Mouse (Mus musculus) adrenal gland, adult 18-20 months (tissue): ENCODE results near the gene Dhx38. TPM values are rescaled to one million over a fixed set of nuclear protein-coding genes. Genes with fewer than 3 reads are reported as not detected.

Experiments used
- DNase-seq, 2 experiments: peaks; one replicate each; pipeline ENCODE4 v3.0.0; 2021 to 2022; ENCODE audit warnings: low spot score in 2 of 2
- total RNA-seq, 2 experiments: library from RNA; stranded (reverse); gene quantifications; 1 replicate in 1 of 2; 2 replicates in 1 of 2; pipeline ENCODE4 v1.2.3; 2021

Gene Dhx38
- total RNA-seq, 2 experiments from 2014 or later, result 22.4 to 24.7 TPM

- no peak for DNase-seq
Observed at GRCm38 (mm10) chr8:109563881-109564280, 1.8 kb downstream of the Dhx38 start.

DNA sequence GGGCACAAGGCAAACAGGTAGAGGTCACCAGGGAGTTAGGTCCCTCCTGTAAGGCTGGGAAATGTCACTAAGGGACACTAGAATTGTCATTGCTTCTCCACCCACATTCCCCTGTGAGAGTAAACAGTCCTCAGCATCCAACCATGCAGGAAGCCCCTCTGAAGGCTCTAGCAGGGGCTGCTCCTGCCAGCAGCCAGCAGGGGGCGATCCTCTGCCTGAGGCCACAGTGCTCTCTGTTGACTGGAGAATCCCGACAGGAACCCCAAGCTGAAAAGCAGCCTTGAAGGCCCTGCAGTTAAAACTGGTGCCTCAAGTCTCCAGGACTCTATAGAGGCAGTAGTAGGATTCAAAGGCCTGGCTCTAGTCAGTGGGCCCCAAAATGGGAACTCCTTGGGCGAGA is 14.0 kb downstream of the Dhx38 start:
- DNase-seq, result no peak

DNA sequence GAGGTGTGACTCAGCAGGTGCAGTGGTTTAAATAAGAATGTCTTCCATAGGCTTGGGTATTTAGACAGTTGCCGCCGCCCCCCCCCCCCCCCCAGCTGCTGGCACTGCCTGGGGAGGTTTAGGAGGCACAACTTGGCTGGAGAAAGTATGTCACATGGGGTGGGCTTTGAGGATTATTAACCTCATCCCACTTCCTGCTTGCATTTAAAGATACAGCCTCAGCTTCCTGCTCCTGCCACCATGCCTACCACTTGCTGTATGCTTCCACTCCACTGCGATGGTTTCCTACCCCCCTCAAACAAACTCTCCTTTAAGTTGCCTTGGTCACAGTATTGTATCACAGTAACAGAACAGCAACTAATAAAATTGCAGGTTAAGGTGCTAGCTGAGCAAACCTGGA is 21.6 kb downstream of the Dhx38 start:
- DNase-seq, result no peak

DNA sequence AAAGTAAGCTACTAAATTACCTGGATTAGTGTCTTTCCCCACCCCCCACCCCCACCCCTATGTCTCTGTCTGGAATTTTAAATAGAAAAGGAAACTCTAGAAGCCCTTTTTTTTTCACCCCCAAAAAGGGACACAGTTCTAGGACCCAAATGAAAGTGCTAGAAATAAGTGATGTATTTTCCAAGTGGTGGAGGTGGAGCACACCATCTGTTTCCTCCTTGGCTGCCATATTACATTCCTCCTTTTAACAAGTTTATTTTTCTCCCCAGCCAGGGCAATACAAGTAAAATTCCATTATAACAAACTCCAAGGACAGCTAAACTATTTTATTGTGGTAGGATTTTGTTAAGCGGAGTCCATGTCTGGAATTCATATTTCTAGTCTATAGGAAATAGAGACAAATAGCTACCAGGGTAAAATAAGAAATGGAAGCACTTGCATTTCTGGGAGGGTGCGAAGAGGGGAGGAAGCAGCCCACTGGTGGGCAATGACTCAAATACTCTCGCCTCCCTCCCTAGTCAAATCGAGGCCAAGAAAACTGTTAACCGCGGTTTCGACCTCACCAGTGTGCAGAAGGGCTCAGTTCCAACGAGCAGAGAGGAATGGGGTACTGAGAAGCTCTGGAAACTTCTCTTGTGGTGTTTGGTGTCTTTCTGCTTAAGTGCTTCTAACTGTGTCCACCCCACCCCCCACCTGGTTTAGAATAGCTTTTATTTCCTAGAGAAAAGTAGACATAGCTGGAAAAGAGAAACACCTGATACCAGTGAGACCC is 22.7 kb downstream of the Dhx38 start:
- DNase-seq, result no peak

GRCm38 (mm10) chr8:109542165-109542564 is 23.5 kb downstream of the Dhx38 start:
- no peak for DNase-seq

- DNase-seq, result peak; percentile 74
Observed at GRCm38 (mm10) chr8:109536703-109537102, 29.0 kb downstream of the Dhx38 start.

GRCm38 (mm10) chr8:109535140-109535990 is 30.3 kb downstream of the Dhx38 start:
- peak; percentile 26 to 48 for DNase-seq

- no peak for DNase-seq
Observed at GRCm38 (mm10) chr8:109524008-109524407, 41.7 kb downstream of the Dhx38 start.

- no peak for DNase-seq
Observed at GRCm38 (mm10) chr8:109505560-109505959, 60.1 kb downstream of the Dhx38 start.

DNA sequence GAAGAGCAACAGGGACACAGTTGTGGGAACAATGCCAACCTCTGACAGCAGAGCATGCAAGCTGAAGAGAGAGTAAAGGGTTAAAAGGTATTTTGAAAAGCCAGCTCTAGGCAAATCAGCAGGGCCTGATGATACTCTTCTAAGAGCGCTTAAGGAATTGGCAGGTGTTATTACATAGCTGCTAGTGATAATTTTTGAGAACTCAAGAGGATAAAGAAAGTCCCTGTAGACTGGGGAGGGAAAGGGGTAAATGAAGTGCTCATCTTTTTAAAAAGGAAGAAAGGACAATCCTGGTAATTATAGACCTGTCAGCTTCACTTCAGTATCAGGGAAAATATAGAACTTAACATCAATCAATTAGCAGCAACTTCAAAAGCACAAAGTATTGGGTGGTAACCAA is 62.1 kb downstream of the Dhx38 start:
- DNase-seq, result no peak

- no peak for DNase-seq
Observed at GRCm38 (mm10) chr8:109499009-109499717, 66.5 kb downstream of the Dhx38 start.

Other genes starting within 250 kb of the Dhx38 start
- gene Pmfbp1, start 71.8 kb downstream of the Dhx38 start, total RNA-seq, result not detected
- 1 to 10 TPM; 8.6 to 10.0 TPM for gene Txnl4b, start within 50 bp of the Dhx38 start, total RNA-seq
- 100 to 1,000 TPM in 1 of 2 experiments, 10 to 100 TPM in 1; 95.5 to 389 TPM for gene Hp, start 13.3 kb upstream of the Dhx38 start, total RNA-seq
- 10 to 100 TPM; 17.6 to 17.9 TPM for gene Dhodh, start 42.8 kb upstream of the Dhx38 start, total RNA-seq
- under 1 TPM in 1 of 2 experiments, not detected in 1; 0.13 TPM for gene Pkd1l3, start 48.7 kb upstream of the Dhx38 start, total RNA-seq
- 10 to 100 TPM; 96.5 to 99.1 TPM for gene Ist1, start 127.4 kb upstream of the Dhx38 start, total RNA-seq
- gene Zfp821, start 139.7 kb upstream of the Dhx38 start, total RNA-seq, result 1 to 10 TPM; 7.7 to 8.2 TPM
- gene Atxn1l, start 171.9 kb upstream of the Dhx38 start, total RNA-seq, result 10 to 100 TPM; 36.1 to 41.2 TPM
- 10 to 100 TPM; 81.8 to 90.5 TPM for gene Ap1g1, start 212.7 kb upstream of the Dhx38 start, total RNA-seq